Mouse (Mus musculus) olfactory bulb, adult 2 months (tissue): ENCODE measurements around the gene Krtap7-1.

Experiments
- CTCF ChIP-seq: fragments of 200-500 bp; IDR thresholded peaks from 2 replicates; pipeline ENCODE4 v1.5.1; 2012; ENCODE audit warnings: low read depth, mild to moderate bottlenecking, low read length, moderate library complexity; ENCODE audit not compliant: insufficient read depth
- POLR2A ChIP-seq: fragments of 200-500 bp; IDR thresholded peaks from 2 replicates; pipeline ENCODE4 v1.6.1; 2012; ENCODE audit warnings: mild to moderate bottlenecking, low read depth, low read length, moderate library complexity; ENCODE audit not compliant: insufficient read depth

- TF ChIP-seq POLR2A (no peak), CTCF (no peak)
Observed at GRCm38 (mm10) chr16:89508223-89508622, at the start of gene Krtap7-1.
